Mouse (Mus musculus) intestine, postnatal 0 days (tissue): Measurements from ENCODE around the gene Gng11. TPM values are rescaled to one million over a fixed set of nuclear protein-coding genes. Genes with fewer than 3 reads are reported as not detected.
A peak's percentile ranks its signal among the peaks of the same experiment; 100 is the strongest.

Source experiments
- ATAC-seq: fragments of 200-750 bp; cut with Nextera tagmentation; 2 replicates; pipeline ENCODE4 v1.8.0; 2017; ENCODE audit warnings: mild to moderate bottlenecking, moderate TSS enrichment, moderate library complexity
- H3K27ac ChIP-seq: fragments of 300-500 bp; sonication (generic); 2 replicates; pipeline ENCODE4 v1.5.1; 2014; ENCODE audit warnings: mild to moderate bottlenecking, low read depth, low read length, moderate library complexity
- H3K27me3 ChIP-seq: fragments of 300-500 bp; sonication (generic); replicated peaks from 2 replicates; pipeline ENCODE4 v1.6.1; 2014; ENCODE audit warnings: low read length, mixed read lengths; ENCODE audit not compliant: control insufficient read depth, insufficient read depth
- H3K36me3 ChIP-seq: fragments of 300-500 bp; sonication (generic); 2 replicates; pipeline ENCODE4 v1.6.1; 2014; ENCODE audit warnings: mild to moderate bottlenecking, moderate library complexity; ENCODE audit not compliant: control insufficient read depth, insufficient read depth
- H3K4me1 ChIP-seq: fragments of 300-500 bp; sonication (generic); replicated peaks from 2 replicates; pipeline ENCODE4 v1.6.1; 2014; ENCODE audit warnings: antibody characterized with exemption, low read length, mixed read lengths; ENCODE audit not compliant: control insufficient read depth, insufficient read depth
- H3K4me2 ChIP-seq: fragments of 300-500 bp; sonication (generic); replicated peaks from 2 replicates; pipeline ENCODE4 v1.6.1; 2014; ENCODE audit warnings: low read depth, mild to moderate bottlenecking, moderate library complexity
- H3K4me3 ChIP-seq: fragments of 300-500 bp; sonication (generic); 2 replicates; pipeline ENCODE4 v1.5.1; 2014; ENCODE audit warnings: low read depth, low read length
- H3K9ac ChIP-seq: fragments of 300-500 bp; sonication (generic); 2 replicates; pipeline ENCODE4 v1.6.1; 2014; ENCODE audit warnings: mild to moderate bottlenecking, low read depth, low read length
- H3K9me3 ChIP-seq: fragments of 300-500 bp; sonication (generic); 2 replicates; pipeline ENCODE4 v1.6.1; 2016; ENCODE audit warnings: mixed run types; ENCODE audit not compliant: control insufficient read depth
- CTCF ChIP-seq: sonication (generic); IDR thresholded peaks from 2 replicates; pipeline ENCODE4 v1.5.1; 2016; ENCODE audit warnings: low read depth, mild to moderate bottlenecking, control low read depth, antibody characterized with exemption, moderate library complexity
- WGBS: fragments of 180-500 bp; shearing (Covaris S2); extraction: QIAGEN DNeasy Blood & Tissue Kit; methylation state at CpG from one replicate; pipeline ENCODE4 v1.1.7; 2014; 5-methylcytosine and 5-hydroxymethylcytosine counted together
- polyA plus RNA-seq: library from polyadenylated mRNA; unstranded; fragments of >200 nt; fragmentation: Nextera tagmentation; extraction: Ambion mirVana; gene quantifications from 2 replicates; pipeline ENCODE4 v1.2.1, GENCODE M21; 2015

The Gng11 gene
- polyA plus RNA-seq, 1 experiment from 2014 or later: 93.7 TPM

GRCm38 (mm10) chr6:3993492-3993891 lies 10.2 kb upstream of the Gng11 start, which contains the start of gene Gngt1:
Gene Gngt1, plus strand, starts transcription at chr6:3993792.
- Histone ChIP-seq H3K4me1 (no peaks in the 10 kb centered on the region; the same call in 1 of the 2 replicates), H3K27me3 (no peaks in the 10 kb centered on the region), H3K9ac (no peak within 1 kb of the TSS), H3K4me2 (no peak within 1 kb of the TSS), H3K9me3 (no peaks in the 10 kb centered on the region), H3K36me3 (no peaks in the 10 kb centered on the region), H3K4me3 (no peak within 1 kb of the TSS), H3K27ac (no peak within 1 kb of the TSS)
- WGBS: 92% methylated on average over 6 of the region's 6 CpGs
- no peak for TF ChIP-seq CTCF
- ATAC-seq: no peak

DNA sequence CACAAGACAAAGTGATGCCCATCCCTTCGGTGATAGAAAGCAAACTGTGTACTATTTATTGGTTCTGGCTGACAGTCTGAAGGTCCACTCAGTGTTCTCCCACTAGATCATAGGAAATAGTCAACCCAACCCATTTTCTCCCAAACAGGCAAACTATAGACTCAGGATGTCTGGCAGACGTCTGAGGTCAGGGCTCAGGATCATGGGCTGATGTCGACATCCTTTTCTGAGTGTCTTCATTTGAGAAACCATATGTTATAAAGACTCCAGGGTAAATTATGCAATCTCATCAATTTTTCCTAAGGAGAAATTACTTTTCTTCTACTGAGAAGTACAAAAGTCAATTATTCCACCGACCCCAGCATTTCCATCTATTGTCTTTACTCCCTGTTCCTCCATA lies 5.6 kb upstream of the Gng11 start:
- Histone ChIP-seq H3K4me1 (no peaks in the 10 kb centered on the region), H3K9ac (no peak overlapping the region), H3K9me3 (no peaks in the 10 kb centered on the region), H3K27me3 (no peaks in the 10 kb centered on the region), H3K4me2 (no peak overlapping the region), H3K4me3 (no peak overlapping the region), H3K27ac (no peak overlapping the region), H3K36me3 (no peaks in the 10 kb centered on the region)
- ATAC-seq: no peak
- 65% methylated on average over 4 of the region's 4 CpGs for WGBS
- TF ChIP-seq CTCF: no peak

GRCm38 (mm10) chr6:3999296-3999695 lies 4.4 kb upstream of the Gng11 start:
- no peaks in the 10 kb centered on the region for H3K36me3 ChIP-seq
- no peak overlapping the region for H3K4me2 ChIP-seq
- H3K4me1 ChIP-seq: no peaks in the 10 kb centered on the region
- H3K9me3 ChIP-seq: no peaks in the 10 kb centered on the region
- no peak overlapping the region for H3K4me3 ChIP-seq
- H3K27me3 ChIP-seq: no peaks in the 10 kb centered on the region
- H3K9ac ChIP-seq: no peak overlapping the region
- 75% methylated on average over 6 of the region's 6 CpGs for WGBS
- no peak for TF ChIP-seq CTCF
- no peak for ATAC-seq
- H3K27ac ChIP-seq: no peak overlapping the region

GRCm38 (mm10) chr6:4000716-4001115 lies 3.0 kb upstream of the Gng11 start:
- Histone ChIP-seq H3K9me3 (no peaks in the 10 kb centered on the region), H3K27me3 (no peaks in the 10 kb centered on the region), H3K9ac (no peak overlapping the region), H3K27ac (no peak overlapping the region), H3K36me3 (no peaks in the 10 kb centered on the region), H3K4me2 (no peak overlapping the region), H3K4me3 (no peak overlapping the region), H3K4me1 (no peaks in the 10 kb centered on the region)
- 81% methylated on average over 3 of the region's 3 CpGs for WGBS
- TF ChIP-seq CTCF: no peak
- no peak for ATAC-seq

DNA sequence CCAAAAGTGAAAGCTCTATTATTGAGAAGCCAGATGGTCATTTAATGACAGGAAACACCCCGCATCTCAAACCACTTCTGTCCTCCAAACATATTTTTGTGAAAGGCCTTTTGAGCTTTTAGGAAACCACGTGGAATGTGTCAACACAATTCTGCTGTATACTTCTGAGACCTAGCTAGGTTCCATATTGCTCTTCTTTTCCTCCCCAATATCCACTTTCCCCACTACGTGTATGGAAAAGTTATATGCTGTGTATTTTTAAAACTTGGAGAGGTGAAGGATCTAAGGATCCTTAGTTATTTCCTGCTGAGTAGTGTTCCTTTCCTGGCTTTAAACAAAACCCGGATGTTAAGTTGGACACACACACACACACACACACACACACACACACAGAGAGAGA lies 259 bp upstream of the Gng11 start:
- H3K9ac ChIP-seq: no peak overlapping the region
- no peaks in the 10 kb centered on the region for H3K4me1 ChIP-seq
- ATAC-seq: peak; percentile 46
- no peak for TF ChIP-seq CTCF
- H3K27ac ChIP-seq: peak overlapping the region; percentile 73
- H3K27me3 ChIP-seq: no peaks in the 10 kb centered on the region
- no peaks in the 10 kb centered on the region for H3K36me3 ChIP-seq
- 38% methylated on average over 4 of the region's 4 CpGs for WGBS
- peak overlapping the region; percentile 62 for H3K4me3 ChIP-seq
- no peaks in the 10 kb centered on the region for H3K9me3 ChIP-seq
- peak overlapping the region; percentile 78 for H3K4me2 ChIP-seq

DNA sequence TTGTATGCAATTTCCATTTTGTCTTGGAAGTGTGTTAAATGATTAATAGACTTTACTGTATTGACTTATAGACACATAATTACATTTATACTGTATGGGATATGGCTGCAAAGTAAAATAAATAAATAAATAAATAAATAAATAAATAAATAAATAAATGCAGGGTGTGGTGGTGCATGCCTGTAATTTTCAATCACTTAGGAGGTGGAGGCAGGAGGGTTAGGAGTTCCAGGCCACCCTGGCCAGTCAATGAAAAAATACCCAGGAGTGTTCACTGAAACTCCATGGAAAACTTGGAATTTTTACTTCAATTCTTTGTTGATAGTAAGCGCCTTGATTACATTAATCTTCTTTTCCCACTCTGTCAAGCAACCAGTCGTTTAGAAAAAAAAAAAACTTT lies 1.1 kb downstream of the Gng11 start:
- Histone ChIP-seq H3K27me3 (no peaks in the 10 kb centered on the region), H3K4me1 (no peaks in the 10 kb centered on the region), H3K36me3 (no peaks in the 10 kb centered on the region), H3K4me2 (peak overlapping the region; percentile 78), H3K9me3 (no peaks in the 10 kb centered on the region), H3K9ac (no peak overlapping the region), H3K27ac (no peak overlapping the region), H3K4me3 (peak overlapping the region; percentile 62)
- TF ChIP-seq CTCF: no peak
- no peak for ATAC-seq
- 56% methylated on average over 2 of the region's 2 CpGs for WGBS

- no peak overlapping the region for H3K4me3 ChIP-seq
- H3K36me3 ChIP-seq: no peaks in the 10 kb centered on the region
- TF ChIP-seq CTCF: no peak
- no peak overlapping the region for H3K9ac ChIP-seq
- no peak overlapping the region for H3K4me2 ChIP-seq
- no peaks in the 10 kb centered on the region for H3K4me1 ChIP-seq
- 46% methylated on average over 2 of the region's 2 CpGs for WGBS
- no peaks in the 10 kb centered on the region for H3K27me3 ChIP-seq
- no peak overlapping the region for H3K27ac ChIP-seq
- ATAC-seq: no peak
- H3K9me3 ChIP-seq: no peaks in the 10 kb centered on the region
Measured at GRCm38 (mm10) chr6:4008501-4009040, 4.9 kb downstream of the Gng11 start.
